Mouse (Mus musculus) kidney, adult 11 months (tissue): ENCODE results near the gene Ccl6.

Experiments used
- DNase-seq: peaks from one replicate; pipeline ENCODE4 v3.0.0; 2022

Ccl6 gene

DNA sequence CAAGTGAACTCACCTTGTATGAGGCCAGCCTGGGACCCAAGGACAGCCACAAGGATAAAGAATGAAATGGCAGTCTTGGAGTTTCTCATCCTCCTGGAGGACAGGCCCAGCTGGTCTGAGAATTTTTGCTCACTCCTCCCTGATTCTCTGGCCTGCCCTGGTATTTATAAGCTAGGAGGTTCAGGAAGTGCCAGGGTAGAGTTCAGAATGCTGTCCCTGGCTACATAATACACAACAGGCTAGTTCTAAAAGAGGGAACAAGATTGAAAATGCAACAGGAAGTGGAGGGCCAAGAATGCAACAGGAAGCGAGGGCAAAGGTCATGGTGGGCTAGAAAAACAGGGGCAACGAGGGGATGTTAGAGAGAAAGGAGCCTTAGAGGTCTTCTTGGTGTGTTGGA lies at the start of gene Ccl6:
Gene Ccl6 (minus strand): TSS at position 235 of the 400 bp plus-strand sequence.
- DNase-seq, result no peak

DNA sequence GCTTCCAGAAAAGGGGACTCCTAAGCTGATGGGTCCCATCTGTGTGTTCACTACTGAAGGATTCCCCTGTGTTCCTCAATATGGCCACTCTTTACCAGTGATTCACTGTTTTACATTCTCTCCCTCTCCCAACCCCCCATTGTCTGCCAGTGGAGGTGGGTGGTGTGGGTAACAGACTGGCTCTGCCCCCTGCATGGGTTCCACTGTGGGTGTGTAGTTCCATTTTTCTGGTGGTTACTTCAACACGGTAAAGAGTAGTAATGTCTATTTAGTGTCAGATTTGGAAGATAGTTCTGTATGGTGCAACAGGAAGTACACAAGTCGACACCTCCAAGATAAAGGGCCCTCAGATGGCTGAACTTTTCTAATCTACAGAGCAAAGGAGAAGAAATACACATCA lies 48.3 kb upstream of the Ccl6 start:
- no peak for DNase-seq

- no peak for DNase-seq
Observed at GRCm38 (mm10) chr11:83640141-83640540, 47.3 kb upstream of the Ccl6 start.

- DNase-seq, result no peak
Observed at GRCm38 (mm10) chr11:83639533-83639932, 46.6 kb upstream of the Ccl6 start.

GRCm38 (mm10) chr11:83638934-83639333 lies 46.0 kb upstream of the Ccl6 start:
- no peak for DNase-seq

GRCm38 (mm10) chr11:83636742-83637235 lies 43.9 kb upstream of the Ccl6 start:
- DNase-seq, result no peak

DNA sequence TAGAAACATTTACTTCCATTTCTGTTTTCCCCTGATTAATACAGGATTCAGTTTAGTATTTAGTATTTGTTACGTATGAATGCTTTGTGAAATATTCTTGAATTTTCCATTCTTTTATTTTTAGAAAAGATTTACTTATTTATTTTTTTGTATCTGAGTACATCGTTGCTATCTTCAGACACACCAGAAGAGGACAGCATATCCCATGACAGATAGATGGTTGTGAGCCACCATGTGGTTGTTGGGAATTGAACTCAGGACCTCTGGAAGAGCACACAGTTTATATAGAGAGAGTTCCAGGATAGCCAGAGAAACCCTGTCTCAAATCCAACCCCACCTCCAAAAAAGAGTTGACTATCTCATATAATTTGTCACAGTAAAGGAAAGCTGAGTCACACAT lies 42.0 kb upstream of the Ccl6 start:
- no peak for DNase-seq

- DNase-seq, result no peak
Observed at GRCm38 (mm10) chr11:83634425-83634824, 41.5 kb upstream of the Ccl6 start.

DNA sequence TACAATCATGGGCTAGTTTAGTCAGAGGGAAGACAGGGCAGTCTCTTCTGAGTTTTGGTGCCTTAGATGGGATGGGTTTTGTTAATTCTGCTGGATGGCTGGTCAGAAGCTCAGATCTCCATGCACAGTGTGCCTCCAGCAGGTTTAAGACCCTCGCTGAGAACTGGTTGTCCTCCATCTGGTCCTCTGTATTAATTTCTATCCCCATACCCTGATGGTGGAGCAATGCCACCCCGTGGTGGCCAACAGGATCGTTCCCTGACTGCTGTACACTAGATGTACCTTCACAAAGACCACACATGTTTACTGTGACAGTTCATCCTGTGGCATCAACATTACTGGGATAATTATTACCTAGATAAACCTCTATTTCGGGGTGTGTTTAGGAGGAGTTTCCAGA lies 39.9 kb upstream of the Ccl6 start:
- DNase-seq, result no peak

- DNase-seq, result no peak
Observed at GRCm38 (mm10) chr11:83631065-83631464, 38.2 kb upstream of the Ccl6 start.

GRCm38 (mm10) chr11:83630630-83631029 lies 37.7 kb upstream of the Ccl6 start:
- DNase-seq, result no peak

- DNase-seq, result no peak
Observed at GRCm38 (mm10) chr11:83628808-83629207, 35.9 kb upstream of the Ccl6 start.

- no peak for DNase-seq
Observed at GRCm38 (mm10) chr11:83623586-83623985, 30.7 kb upstream of the Ccl6 start.

- DNase-seq, result no peak
Observed at GRCm38 (mm10) chr11:83619037-83619436, 26.1 kb upstream of the Ccl6 start.

DNA sequence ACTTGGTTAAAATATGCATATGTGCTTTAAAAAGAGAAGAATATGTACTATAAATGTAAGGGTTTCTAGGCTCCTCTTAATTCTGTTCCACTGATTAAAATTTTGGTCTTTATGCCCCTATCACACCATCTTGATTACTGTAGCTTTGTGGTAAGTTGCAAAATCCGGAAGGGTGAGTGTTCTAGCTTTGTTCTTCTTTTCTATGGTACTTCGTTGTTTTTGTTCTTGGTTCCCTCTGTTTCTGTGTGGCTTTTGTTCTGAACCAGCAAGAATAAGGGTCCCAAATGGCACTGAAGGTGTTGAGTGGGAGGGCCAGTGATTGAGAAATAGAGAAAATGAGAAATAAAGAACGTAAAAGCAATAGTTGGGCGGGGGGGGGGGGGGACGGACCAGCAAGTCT lies 25.4 kb upstream of the Ccl6 start:
- DNase-seq, result no peak

DNA sequence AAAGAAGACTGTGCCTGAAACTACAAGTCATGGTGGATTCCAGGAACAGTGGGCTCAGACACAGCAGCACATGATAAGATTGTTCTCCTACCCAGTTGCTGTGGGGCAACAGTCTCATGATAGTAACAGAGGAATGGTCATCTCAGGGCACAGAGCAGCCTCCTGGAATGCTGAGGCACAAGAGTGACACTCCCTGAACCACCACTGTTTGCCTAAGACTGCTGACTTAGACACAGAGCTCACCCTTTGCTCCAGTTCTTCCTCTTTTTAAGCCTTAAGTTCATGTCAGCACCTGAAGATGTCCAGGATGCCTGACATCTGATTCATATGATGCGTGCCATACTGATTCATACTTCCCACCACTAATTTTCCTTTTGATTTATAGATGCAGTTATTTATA lies 23.7 kb upstream of the Ccl6 start:
- DNase-seq, result no peak

- no peak for DNase-seq
Observed at GRCm38 (mm10) chr11:83610900-83611299, 18.0 kb upstream of the Ccl6 start.

- no peak for DNase-seq
Observed at GRCm38 (mm10) chr11:83606396-83606795, 13.5 kb upstream of the Ccl6 start.

GRCm38 (mm10) chr11:83605535-83605934 lies 12.6 kb upstream of the Ccl6 start:
- no peak for DNase-seq

- no peak for DNase-seq
Observed at GRCm38 (mm10) chr11:83604698-83605097, 11.8 kb upstream of the Ccl6 start.

GRCm38 (mm10) chr11:83603399-83603798 lies 10.5 kb upstream of the Ccl6 start:
- no peak for DNase-seq

DNA sequence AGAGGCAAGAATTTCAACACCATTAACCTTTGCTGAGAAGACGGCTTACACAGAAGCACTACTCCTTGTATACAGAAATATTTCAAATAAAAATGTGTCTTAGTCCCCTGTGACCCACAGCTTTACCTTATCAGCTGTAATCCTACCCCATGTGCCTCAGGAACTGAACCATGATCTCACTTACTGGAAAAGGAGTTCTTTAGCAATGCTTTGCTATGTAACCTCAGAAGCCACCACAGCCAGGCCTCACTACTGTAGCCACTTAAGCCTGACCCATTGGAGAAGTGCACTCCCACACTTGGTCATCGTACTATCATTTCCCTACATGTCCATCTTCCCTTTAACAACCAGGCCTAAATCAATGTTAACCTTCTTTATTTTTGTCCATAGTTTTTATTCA lies 7.7 kb upstream of the Ccl6 start:
- no peak for DNase-seq

DNA sequence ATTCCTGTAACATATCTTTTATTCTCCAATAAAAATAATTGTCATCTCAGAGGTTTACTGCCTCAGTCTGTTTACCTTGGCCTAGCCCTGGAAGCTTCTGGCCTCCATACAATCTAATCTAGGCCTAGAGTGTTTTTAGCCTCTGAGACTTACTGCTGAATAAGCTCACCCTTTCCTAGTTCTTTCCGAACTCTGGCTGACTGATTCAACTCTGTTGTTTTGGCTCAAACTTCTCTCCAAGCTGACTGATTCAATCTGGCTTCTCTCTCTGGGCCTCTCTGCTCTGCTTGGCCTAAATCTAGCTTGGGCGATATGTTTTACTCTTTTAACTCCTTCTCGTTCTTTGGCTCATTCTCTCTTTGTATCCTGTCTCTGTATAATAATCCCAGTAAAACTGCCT lies 6.1 kb upstream of the Ccl6 start:
- DNase-seq, result no peak

DNA sequence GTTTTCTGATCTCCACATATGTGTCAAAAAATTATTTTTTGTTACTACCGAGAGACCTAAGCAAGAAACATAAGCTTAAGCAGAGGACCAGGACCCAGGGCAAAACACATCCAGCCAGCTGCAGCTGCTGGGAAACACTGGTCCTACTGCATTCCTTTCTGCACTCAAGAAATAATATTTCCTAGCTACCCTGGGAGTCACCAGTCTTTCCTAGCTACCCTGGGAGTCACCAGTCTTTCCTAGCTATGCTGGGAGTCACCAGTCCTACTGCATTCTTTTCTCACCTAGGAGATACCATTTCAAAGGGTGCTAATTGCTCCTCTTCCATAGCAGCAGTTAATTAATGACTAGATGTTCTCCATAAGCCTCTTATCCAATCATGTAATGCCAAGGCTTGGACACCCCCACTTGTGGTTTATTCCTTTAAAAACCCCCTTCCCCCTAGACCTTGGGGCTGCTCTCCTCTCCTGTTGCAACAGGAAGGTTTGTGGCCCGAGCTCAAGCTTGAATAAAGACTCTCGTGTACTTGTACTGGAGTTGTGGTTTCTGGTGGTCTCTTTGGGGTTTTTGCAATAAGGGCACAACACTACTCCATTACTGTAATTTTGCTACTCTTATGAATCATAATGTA lies 5.4 kb upstream of the Ccl6 start:
- DNase-seq, result no peak

- DNase-seq, result no peak
Observed at GRCm38 (mm10) chr11:83597796-83598195, 4.9 kb upstream of the Ccl6 start.
